Mouse (Mus musculus) C2C12 (cell line): Measurements from ENCODE around the gene Gga3.

Experiments
- CTCF ChIP-seq: IDR thresholded peaks from one replicate; pipeline ENCODE4 v1.5.1; 2011; ENCODE audit not compliant: control insufficient read depth, insufficient read depth, insufficient read length
- FOSL1 ChIP-seq: IDR thresholded peaks from one replicate; pipeline ENCODE4 v1.8.0; 2011; ENCODE audit warnings: mild to moderate bottlenecking, low read length; ENCODE audit not compliant: poor library complexity, insufficient read depth, severe bottlenecking
- MYOG ChIP-seq: IDR thresholded peaks from one replicate; pipeline ENCODE4 v1.6.1; 2011; ENCODE audit not compliant: control insufficient read depth, insufficient read length; ENCODE audit errors: extremely low read depth
- USF1 ChIP-seq: IDR thresholded peaks from one replicate; pipeline ENCODE4 v1.6.1; 2011; ENCODE audit warnings: low read depth, mild to moderate bottlenecking, control low read depth, moderate library complexity

- no peak for TF ChIP-seq MYOG
- TF ChIP-seq CTCF, result no peak
- TF ChIP-seq USF1, result no peak
- TF ChIP-seq FOSL1, result no peak
Measured at GRCm38 (mm10) chr11:115623487-115624070, 19.7 kb upstream of the Gga3 start.
